Mouse (Mus musculus): Measurements from ENCODE around the gene Pde6b.

The Pde6b gene

GRCm38 (mm10) chr5:108461082-108462065 lies 73.2 kb downstream of the Pde6b start, which contains the start of gene Pcgf3:
TSS of gene Pcgf3 (plus strand) at chr5:108461232.
- peak; percentile 98 for DNase-seq (ENCODE audit: low read depth, low spot score)

DNA sequence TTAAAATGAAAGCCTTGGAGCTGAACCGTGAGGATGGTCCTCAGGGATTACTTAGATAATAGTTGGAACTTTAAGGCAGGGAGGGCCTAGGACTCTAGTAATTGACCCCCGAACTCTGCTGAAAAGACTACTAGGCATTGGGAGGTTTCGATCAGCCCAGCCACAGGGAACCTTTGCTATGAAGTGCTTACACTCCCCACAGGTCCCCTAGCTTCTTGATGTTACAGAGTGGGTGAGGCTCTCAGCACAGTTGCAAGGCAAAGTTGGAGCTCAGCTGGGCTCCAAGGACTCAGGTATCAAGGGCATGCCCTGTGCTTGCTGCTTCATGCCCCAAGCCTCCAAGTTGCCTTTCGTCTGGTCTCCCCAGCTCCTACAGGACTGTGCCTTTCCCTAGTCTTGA lies 74.3 kb downstream of the Pde6b start:
- peak; percentile 19 for DNase-seq (ENCODE audit: low read depth, low spot score)

- DNase-seq (ENCODE audit: low read depth, low spot score), result no peak
Measured at GRCm38 (mm10) chr5:108465131-108465891, 77.1 kb downstream of the Pde6b start.

GRCm38 (mm10) chr5:108466647-108467046 lies 78.5 kb downstream of the Pde6b start:
- DNase-seq (ENCODE audit: low read depth, low spot score), result no peak

DNA sequence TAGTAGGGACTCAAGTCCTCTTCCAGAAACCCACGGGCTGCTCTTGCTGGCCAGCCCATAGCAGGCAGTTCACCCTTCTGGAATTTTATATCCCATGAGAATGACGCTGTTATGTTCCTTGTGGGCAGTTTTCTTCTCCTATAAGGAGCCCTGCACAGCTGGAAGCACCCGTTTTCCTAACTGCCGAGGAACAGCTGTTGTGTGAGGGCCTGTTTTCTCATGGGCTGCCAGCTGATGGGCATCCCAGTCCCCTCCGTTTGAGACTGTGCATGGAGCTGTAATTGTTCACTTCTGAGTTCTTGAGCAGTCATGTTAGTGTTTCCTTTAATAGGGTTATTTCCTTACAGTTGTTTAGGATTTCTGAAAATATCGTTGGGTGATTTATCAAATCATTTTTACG lies 81.4 kb downstream of the Pde6b start:
- DNase-seq (ENCODE audit: low read depth, low spot score), result no peak

GRCm38 (mm10) chr5:108473737-108474136 lies 85.5 kb downstream of the Pde6b start:
- no peak for DNase-seq (ENCODE audit: low read depth, low spot score)

GRCm38 (mm10) chr5:108475977-108476376 lies 87.8 kb downstream of the Pde6b start:
- no peak for DNase-seq (ENCODE audit: low read depth, low spot score)

All from A20 (cell line).